Mouse (Mus musculus) heart, postnatal 4 days (tissue): ENCODE results near the gene Atrx. TPM values are rescaled to one million over a fixed set of nuclear protein-coding genes. Genes with fewer than 3 reads are reported as not detected.

Source experiments
- DNase-seq: peaks from one replicate; pipeline ENCODE4 v3.0.0; 2021
- total RNA-seq, 2 experiments: library from RNA; stranded (reverse); gene quantifications; 2 replicates each; pipeline ENCODE4 v1.2.3; 2021

Gene Atrx
- total RNA-seq, 2 experiments from 2014 or later, result 121 to 122 TPM

DNA sequence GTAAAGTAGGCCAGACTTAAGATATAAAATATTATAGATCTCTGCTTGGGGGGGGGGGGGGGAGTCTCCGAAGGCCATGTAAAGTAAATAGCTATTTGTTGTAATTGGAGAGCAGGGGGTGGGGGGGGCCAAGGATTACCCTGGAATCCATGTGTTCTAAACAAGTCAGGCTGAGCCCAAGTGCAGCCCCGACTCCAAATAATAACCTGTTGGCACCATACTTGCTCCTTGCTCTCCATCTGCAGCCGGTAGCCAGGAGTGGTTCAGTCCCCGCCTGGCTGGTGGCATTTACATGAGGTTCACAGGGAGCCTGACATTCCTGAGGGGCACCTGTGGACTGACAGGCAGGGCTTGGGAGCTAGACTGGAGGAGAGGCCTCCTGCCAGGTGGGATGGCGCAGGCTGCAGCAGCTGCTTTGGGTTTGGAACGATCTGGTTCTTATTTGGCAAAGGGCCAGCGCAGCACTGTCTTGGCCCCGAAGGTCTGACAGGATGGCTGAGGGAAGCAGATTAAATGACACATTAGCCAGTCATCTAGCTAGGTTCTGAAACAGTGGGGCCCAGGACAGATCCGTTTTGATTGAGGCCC is 161.9 kb downstream of the Atrx start:
- DNase-seq, result peak; percentile 27

DNA sequence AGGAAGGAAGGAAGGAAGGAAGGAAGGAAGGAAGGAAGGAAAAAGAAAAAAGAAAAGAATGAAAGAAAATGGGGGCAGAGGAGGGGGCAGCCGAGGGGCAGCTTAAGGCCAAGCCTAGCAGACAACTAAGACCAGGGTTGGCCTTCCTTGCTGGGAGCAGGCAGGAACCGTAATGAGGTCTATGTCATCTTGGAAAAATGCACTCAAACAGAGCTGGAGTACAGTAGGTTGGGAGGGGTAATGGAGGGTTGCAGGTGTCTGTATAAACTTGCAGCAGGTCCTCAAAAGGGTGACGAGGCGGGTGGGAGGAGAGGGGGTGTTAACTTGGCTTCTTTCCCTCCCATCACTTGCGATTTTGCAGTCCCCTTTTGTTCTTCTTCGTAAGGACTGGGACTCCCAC is 163.2 kb downstream of the Atrx start:
- peak; percentile 8 for DNase-seq

DNA sequence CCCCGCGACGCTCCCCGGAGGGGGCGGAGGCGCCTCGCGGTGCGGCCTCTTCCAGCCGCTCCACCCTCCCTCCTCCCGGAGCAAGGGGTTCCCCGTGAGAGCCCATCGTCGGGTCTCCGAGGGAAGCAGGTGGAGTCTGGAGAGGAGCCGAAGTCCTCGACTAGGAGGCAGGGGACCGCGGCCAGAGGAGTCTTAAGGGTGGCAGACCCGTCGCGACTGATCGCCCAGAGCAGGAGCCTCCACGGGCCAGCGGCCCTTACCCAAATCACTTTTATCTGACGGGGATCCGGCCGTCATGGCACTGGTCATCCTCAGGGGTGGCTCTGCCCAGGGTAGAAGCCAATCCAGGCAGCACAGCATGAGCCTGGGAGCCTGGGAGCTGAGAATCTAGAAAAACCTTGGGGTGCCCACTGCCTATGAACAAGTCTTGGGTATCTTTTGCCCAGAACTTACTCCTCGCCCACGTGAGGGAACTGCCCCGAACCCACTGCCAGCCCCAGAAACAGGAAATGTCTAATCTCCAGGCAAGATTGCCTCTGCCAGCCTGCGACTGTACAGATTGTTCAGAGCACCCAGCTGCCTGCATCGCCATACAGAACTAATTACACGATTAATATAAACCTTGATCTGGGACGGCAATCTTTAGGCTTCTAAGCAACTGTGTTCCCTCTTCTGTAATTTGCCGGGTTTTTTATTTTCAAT is 164.0 kb downstream of the Atrx start:
- DNase-seq, result peak; percentile 18

DNA sequence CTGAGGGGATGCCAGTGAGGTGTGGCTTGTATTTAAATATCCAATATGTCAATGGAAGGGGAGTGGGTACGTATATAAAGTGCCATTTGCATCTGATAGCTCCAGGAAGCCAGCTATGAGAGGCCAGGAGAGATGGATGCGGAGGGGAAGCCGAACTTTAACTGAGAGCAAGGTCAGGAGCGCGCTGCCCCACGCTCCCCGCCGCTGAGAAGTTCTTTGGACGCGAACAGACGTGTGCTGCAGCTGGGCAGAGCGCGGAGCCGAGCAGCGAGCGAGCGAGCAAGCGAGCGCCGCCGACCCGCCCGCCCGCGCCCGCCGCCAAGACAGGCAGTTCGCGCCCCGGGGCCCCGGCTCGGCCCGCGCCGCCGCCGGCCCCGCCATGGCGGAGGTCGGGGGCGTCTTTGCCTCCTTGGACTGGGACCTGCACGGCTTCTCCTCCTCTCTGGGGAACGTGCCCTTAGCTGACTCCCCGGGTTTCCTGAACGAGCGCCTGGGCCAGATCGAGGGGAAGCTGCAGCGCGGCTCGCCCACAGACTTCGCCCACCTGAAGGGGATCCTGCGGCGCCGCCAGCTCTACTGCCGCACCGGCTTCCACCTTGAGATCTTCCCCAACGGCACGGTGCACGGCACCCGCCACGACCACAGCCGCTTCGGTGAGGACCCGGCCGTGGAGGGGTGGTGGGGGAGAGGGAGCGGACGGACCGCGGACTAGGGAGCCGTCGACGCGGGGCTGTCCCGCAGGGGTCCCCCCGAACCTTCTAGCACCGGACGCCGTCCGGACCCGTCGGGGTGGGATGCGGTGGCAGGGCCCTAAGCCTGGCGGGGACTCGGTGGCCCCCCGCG is 164.8 kb downstream of the Atrx start, which contains the start of gene Fgf16:
Gene Fgf16 (plus strand): TSS at position 118 of the 843 bp plus-strand sequence.
- peak; percentile 18 for DNase-seq

DNA sequence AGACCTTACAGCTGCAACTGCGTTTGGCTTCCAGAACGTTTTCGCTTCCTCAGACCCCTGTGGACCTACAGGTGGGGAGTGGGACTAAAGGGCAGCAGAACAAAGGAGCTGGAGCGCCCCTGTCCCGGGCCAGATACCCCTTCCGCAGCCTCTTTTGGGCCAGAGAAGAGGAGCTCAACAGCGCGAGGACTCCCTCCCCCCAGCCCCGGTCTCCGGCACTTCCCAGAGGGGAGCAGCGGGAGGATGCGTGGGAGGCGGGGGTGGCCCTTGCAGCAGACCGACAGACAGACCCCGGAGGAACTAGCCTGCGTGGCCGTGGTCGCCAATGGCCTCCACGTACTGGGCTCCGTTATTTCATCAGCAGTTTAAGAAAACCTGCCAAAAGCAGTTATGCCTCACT is 165.6 kb downstream of the Atrx start:
- peak; percentile 28 for DNase-seq

DNA sequence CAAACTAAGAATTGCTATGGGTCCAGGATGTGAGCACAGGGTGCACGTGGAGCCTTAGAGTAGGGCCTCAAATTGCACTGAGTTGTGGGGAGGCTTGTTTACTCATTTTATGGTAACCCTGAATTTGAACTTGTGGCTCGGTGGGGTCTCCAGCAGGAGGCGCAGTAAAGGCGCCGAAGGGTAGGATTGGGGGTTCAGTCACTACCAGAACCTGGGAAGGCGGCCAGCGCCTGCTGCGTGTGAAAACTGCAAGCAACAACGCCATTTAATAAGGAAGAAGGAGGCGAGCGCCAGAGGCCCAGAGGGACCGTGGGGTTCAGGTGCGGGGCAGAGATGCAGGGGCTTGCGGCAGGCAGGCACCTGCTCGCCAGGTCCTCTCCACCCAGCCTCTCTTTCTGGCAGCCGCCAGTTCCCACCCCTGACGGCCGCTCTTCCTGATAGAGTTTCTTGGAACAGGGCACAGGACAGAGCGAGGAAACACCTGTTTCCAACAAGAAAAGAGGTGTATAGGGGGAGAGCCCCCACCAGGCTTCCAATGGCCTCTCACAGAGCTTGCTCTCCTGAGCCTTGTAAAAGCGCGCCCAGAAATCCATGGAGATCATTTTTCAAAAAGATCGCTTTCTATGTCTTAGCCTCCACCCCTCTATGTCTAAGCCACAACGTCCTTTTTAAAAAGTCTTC is 166.2 kb downstream of the Atrx start:
- peak; percentile 46 for DNase-seq

Other genes starting within 250 kb of the Atrx start
- gene Fgf16, start 165.1 kb downstream of the Atrx start, total RNA-seq, result 1 to 10 TPM; 8.3 to 9.9 TPM
- gene Magt1, start 82.5 kb upstream of the Atrx start, total RNA-seq, result 10 to 100 TPM; 44.6 to 44.7 TPM
- gene Cox7b, start 86.3 kb upstream of the Atrx start, total RNA-seq, result 1,000 to 10,000 TPM; 1,187 to 1,211 TPM
- 10 to 100 TPM; 13.1 to 15.0 TPM for gene Atp7a, start 97.9 kb upstream of the Atrx start, total RNA-seq
- gene Tlr13, start 213.8 kb upstream of the Atrx start, total RNA-seq, result under 1 TPM; 0.70 to 0.91 TPM